Mouse (Mus musculus): ENCODE data around the gene Nacad. TPM values are rescaled to one million over a fixed set of nuclear protein-coding genes. Genes with fewer than 3 reads are reported as not detected.

Gene Nacad
- total RNA-seq, 2 experiments from 2014 or later, result 0.45 to 0.65 TPM

DNA sequence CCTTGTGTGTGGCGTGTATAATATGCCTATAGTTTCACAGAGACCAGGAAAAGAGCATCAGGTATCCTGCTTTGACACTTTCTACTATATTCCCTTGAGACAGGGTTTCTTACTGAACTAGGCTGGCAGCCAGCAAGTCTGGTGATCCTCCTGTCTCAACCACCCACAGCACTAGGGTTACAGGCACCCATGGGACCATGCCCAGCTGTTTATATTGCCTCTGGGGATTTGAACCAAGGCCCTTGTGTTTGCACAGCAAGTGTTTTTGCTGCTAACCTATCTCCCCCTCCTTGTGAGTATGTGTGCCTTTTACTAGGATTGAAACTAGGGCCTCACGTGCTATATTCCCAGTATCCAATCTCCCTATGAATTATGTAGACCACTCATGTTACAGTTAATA, 24.3 kb downstream of the Nacad start:
- DNase-seq, result no peak

DNA sequence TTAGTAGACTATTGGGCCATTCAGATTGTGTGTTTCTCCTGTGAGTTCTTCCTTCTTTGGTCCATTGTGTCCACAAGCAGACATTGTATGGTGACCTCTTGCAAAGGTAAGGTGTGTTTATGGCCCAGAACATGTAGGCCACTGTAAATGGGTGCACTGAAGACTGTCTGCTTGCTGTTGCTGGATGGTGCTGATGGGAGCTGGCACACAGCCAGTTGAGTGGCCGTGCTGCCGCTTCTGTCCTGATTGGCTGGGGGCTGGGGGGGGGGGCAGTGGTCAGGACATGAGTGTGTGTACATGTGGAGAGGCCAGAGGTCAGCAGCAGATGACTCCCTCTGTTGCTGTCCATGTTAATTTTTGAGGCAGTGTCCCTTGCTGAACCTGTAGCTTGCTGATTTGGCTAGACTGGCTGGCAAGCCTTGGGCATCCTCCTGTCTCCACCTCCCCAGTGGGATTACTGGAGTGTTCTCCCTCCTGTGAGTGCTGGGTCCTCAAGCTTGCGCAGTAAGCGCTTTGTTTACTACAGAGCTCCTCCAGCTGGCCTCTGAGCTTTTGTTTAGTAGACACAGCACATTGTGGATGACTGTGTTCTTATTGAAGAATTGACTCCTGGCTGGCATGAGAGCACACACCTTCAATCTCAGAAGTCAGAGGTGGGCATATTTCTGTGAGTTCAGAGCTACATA, 25.6 kb downstream of the Nacad start:
- no peak for DNase-seq

DNA sequence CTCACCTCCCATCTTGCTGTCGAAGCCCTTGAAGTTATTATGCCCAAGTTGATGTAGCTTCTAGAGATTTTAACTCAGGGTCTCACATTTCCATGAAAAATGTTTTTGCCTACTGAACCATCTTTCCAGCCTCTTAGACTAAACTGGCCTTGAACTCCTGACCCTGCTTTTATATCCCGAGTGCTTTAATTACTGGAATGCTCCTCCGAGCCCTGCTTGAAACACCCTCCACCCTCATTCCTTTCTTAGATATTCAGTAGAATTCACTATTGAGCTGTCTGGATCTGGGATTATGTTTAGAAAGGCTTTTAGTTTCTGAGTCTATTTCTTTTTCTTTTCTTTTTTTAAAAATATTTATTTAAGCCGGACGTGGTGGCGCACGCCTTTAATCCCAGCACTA, 26.5 kb downstream of the Nacad start:
- no peak for DNase-seq

DNA sequence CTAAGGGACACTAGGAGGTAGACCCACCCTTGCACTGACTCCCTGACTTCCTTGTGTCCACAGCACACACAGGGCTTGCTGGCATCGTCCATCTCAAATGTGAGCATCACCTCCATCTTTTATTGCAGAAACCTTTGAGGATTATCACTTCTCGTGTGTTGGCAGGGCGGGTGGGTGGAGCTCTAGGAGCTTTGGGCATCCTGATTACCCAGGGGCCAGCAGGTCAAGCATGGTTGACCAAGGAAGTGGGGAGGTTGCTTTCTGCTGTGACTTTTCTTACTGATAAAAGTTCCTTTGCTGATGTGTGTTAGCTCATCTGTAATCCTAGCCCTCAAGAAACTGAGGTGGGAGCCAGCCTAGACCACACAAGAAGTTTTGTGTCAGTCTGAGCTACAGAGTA, 29.7 kb downstream of the Nacad start:
- DNase-seq, result no peak

DNA sequence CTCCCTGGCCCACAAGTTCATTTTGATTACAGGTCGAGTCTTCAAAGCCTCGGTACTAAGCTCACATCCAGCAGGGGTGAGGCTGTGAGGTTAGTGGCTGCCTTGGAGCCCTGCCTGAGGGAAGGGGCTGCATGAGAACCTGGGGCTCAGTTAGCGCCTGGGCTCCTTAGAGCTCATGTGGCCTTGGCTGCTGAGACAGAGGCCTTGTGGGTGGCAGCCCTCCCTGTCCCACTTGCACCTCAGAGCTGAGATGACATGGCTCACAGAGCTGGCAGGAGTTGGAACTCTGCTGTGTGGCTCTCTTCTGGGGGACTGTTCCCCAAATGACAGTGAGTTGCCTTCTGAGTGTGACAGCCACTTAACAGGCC, 36.5 kb downstream of the Nacad start:
- no peak for DNase-seq

DNA sequence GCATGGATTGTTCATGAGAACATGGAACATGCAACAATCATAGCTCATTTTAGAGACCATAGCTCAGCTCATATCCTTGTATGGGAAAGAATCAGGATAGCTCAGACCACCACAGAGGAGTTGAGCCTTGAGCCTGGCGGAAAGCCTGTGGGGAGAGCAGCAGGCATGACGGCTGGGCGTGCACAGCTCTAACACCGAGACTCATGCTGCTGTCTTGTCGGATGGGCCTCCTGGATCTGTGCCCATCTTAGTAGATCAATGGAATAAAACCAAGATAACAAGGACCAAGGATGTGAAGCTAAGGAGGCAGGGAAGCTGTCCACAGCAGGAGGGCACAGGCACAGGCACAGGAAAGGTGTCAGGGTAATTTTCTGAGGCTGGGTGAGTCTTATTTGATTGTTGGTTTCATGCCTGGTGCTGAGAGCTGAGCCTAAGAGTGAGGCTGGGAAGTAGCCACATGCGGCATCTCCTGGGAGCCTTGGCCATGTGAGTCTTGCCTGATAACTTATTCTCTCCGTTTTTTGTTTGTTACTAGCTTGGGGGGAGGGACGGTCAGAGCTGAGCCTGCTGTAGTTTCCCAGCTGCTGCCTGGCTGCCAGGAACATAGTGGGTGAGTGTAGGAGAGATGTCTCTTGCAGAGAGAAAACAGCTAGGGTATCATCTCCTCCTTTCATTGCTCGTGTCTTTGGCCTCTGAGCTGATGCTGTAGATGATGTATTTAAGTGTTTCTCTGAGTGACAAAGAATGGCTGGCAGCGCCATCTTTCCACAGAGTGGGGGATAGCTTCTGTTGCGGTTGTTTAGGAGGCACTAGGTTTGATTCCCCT, 37.1 kb downstream of the Nacad start:
- no peak for DNase-seq

DNA sequence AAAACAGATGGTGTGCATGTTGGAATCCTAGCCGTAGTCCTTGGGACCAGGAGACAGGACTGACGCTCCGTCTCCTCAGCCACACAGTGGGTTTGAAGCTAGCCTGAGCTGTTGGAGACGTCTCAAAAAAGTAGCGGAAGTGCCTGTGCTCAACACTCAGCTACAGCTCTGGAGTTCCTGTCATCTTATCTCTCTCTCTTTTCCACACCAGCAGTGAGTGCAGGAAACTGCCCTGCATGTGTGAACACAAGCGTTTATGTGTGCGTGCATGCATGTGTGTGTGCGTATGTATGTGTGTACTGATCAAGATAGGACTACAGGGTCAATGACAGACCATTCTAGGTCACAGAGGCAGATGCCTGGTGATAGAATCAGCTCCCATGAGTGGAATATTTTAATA, 37.9 kb downstream of the Nacad start:
- DNase-seq, result no peak

DNA sequence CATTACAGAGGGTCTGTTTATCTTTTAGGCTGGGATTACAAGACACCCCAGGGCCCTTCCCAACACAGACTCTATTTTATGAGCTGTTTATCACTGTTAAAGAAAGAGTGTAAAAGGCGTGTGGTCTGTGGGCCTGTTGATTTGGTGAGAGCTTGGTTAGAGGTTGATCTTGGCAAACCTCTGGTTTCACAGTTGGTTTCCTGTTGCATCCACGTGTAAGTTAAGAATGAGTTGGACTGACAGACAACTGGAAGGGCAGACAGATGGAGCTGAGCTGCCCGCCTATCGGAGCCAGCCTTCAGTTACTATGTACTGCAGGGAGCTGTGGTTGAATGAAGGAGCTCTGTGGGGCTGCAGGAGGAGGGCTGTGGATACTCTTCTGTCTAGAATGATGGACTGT, 39.4 kb downstream of the Nacad start:
- DNase-seq, result no peak

DNA sequence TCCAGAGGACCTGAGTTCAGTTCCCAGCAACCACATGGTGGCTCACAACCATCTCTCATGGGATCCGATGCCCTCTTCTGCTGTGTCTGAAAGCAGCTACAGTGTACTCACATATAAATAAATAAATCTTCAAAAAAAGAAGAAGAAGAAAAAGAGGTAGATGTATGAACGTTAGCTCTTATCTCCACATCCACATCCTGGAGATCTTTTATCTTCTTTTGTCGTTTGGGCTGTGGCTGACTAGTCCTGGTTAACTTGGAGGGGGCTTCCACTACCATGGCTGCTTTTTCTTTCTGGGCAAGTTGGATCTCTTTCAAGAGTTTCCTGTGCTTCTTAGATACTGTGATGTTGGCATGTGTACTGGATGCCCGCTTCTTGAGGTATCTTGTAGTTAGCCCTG, 42.7 kb downstream of the Nacad start:
- DNase-seq, result no peak

DNA sequence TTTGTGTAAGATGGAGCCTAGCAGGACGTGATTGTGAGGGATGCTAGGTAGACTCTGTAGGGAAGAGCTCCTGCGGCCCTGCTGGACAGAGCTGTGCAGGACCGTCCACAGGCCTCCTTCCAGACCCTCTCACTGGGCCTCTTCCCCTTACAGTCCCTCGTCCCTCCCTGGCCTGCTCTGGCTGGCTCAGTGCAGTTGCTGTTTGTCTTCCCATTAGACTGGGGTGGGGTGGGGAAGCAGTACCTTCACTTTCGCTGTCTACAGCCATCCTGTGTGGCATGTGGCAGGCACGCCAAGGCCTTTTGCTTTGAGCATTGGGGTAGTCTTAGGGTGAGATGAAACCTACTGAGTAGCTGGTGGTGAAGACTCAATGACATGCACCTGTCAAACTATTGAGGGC, 43.5 kb downstream of the Nacad start:
- DNase-seq, result no peak

DNA sequence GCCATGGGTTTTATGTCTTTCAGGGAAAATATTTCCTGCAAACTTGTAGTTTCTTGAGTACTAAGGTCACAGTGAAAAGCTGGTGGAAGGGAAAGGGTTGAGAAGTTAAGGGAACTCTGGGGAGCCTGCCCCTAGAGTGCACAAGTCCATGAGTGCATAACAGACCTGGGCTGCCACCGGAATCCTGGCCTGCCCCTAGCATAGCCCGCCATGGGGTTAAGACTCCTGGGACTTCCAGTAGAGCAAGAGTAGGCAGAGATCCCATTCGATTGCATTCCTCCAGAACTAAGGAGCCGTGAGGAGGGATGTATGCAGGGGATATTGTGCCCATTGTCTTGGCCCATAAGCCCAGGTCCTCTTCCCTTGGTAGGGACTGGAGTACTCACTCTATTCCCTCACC, 44.4 kb downstream of the Nacad start:
- DNase-seq, result no peak

DNA sequence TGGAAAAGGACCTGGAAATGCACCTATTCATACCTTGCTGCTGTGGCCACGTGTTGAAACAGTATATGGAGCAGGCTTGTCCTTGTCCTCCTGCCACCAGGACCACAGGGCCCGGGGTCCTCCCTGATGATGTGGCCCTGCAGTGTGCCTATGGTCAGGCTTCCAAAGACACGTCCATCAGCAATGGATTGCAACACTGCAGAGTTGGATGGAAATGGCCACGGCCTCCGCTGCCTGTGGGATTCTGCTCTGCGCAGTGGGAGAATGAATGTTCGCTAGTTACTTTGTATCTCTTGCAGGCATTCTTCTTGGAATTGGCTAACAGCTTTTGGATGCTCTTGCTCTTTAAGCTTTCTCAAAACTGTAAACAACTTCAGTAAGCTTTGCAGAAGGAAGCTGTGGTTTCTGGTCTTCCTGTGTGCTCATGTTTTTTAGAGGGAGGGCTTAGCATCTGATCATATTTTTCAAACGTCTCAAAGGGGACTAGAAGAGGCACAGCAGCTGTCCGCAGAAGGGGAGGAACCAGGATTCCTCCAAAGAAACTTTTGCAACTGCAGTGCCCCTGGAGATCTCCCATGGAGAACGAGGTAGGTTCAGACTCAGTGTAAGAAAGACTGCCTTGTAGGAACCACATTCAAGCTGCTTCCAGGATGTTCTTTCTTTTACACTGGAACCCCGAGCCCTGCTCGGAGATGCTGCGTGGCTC, 45.0 kb downstream of the Nacad start:
- peak; percentile 10 for DNase-seq

DNA sequence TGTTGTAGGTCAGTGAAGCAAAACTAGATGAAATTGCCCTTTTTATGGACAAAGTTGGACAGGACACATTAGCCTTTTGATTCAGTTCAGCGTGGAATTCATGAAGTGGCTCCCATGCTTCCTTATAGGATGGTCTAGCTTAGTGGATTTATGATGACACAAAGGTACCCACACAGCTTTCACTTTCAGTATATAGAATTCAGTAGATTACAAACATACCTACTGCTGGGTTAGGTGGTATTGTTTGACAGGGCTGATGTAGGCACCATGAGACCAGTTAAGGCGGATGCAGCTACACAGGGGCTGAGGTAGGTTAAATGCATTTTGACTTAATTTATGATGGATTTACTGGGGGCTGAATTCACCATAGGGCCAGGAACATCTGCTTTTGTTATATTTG, 45.9 kb downstream of the Nacad start:
- no peak for DNase-seq

DNA sequence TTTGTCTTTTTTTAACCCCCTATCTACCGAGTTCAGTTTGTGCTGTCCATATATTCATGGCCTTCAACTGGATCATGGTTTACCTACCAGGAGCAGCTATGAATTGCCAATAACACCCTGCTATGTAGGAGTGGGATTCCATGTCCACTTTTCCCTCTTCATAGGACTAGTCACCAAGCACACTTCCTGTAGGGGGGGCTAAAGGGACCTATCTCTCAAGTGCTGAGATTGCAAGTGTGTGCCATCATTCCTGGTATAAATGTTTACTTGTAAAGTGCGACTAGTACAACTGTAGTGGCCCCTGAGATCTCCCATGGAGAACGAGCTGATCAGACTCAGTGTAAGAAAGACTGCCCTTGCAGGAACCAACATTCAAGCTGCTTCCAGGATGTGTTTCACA, 47.6 kb downstream of the Nacad start:
- DNase-seq, result no peak

DNA sequence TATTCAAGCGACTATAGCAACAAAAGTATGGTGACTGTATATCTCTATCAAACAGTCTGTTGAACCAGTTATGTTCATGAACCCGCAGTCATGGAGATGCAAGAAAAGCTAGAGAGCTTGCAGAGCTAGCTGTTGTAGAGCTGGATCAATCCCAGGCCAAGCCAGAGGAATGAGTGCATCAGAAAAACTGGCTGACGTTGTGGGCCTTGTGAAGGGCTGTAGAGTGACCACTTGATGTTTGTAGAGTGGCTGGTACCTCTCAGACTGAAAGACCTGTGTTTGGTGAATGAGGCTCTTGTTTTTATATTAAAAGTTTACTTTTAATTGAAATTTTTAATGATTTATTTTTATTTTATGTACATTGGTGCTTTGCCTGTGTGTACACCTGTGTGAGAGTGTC, 55.7 kb downstream of the Nacad start:
- no peak for DNase-seq

DNA sequence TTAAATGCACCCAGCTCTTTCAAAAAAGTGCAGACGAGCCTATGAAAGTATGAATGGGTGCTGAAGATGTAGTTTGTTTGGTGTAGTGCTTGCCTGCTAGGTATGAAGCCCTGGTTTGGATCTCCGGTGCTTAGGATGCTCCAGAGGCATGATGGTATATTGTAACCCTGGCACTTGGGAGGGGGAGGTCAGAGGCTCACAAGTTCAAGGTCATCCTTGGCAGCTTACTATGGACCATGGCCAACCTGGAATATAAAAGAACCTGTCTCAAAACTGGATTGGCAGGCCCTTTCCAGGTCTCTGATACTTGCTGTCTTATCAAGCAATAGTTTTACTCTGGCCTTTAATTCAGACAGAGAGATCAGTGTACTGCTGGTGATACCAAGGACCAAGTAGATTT, 56.1 kb downstream of the Nacad start:
- no peak for DNase-seq

Other genes with a start within 250 kb of the Nacad start
- 10 to 100 TPM; 31.8 to 34.3 TPM for gene Zmiz2, start 217.0 kb downstream of the Nacad start, total RNA-seq (2021)
- gene Ppia, start 190.6 kb downstream of the Nacad start, total RNA-seq (2021), result 100 to 1,000 TPM; 765 to 781 TPM
- gene H2afv, start 161.6 kb downstream of the Nacad start, total RNA-seq (2021), result 10 to 100 TPM; 66.2 to 67.3 TPM
- 10 to 100 TPM; 55.6 to 58.4 TPM for gene Purb, start 130.1 kb downstream of the Nacad start, total RNA-seq (2021)
- gene Myo1g, start 85.1 kb downstream of the Nacad start, total RNA-seq (2021), result 1 to 10 TPM; 1.6 to 2.5 TPM
- 10 to 100 TPM; 25.9 to 28.1 TPM for gene Ccm2, start 59.2 kb downstream of the Nacad start, total RNA-seq (2021)
- 10 to 100 TPM; 53.6 to 57.1 TPM for gene Tbrg4, start 20.0 kb upstream of the Nacad start, total RNA-seq (2021)
- not detected for gene Wap, start 32.6 kb upstream of the Nacad start, total RNA-seq (2021)
- 1 to 10 TPM; 1.2 to 1.3 TPM for gene Ramp3, start 52.5 kb upstream of the Nacad start, total RNA-seq (2021)
- not detected for gene Gm11983, start 231.6 kb upstream of the Nacad start, total RNA-seq (2021)

All from gastrocnemius, postnatal 10 days (tissue).